Mouse (Mus musculus) adrenal gland, adult 2 months (tissue): ENCODE results near the gene Ramp3. TPM values are rescaled to one million over a fixed set of nuclear protein-coding genes. Genes with fewer than 3 reads are reported as not detected.

Experiments used
- DNase-seq: peaks from one replicate; pipeline ENCODE4 v3.0.0; 2021
- polyA plus RNA-seq: library from polyadenylated mRNA; depleted of rRNA; stranded (reverse); fragments of >200 nt; gene quantifications from 2 replicates; pipeline ENCODE4 v1.2.3, GENCODE M21; 2012
- total RNA-seq, 2 experiments: library from RNA; stranded (reverse); gene quantifications; 2 replicates each; pipeline ENCODE4 v1.2.3; 2021

Ramp3 gene
- total and polyA plus RNA-seq, 3 experiments = 15.9 to 30.7 (median 21.7) TPM

DNA sequence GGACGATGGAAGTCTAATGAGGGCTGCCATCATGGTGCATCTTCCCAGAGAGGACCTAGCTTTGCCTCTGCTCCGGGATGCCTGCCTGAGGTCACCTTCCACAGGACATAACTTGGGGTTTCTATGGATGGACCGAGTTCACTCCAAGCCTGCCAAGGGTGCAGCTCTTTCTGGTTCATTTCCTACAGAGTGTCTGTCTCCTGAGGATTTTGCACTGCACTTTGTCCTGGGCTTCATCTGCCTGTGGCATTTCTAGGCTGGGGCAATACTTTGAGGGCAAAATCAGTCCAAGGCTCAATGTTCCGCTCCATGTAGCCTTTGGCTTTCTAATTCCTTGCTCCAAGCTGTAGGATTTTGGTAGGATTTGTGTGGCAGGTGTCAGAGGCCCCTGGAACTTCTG lies 12.5 kb downstream of the Ramp3 start:
- DNase-seq = no peak

DNA sequence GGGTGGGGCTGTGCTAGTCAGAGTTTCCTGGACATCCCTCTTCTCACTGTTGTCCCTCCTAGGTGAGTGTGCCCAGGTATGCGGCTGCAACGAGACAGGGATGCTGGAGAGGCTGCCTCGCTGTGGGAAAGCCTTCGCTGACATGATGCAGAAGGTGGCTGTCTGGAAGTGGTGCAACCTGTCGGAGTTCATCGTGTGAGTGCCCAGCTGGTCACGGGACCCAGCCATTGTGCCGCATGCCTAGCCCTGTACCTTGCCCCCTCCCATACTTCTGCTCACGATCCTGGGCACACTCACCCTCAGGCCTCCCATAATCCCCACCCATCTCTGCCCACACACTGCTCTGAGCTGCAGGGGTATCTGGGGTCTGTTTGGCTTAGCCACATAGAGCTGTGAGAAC lies 16.4 kb downstream of the Ramp3 start:
- no peak for DNase-seq

- DNase-seq = peak; percentile 52
Observed at GRCm38 (mm10) chr11:6675402-6675801, 17.1 kb downstream of the Ramp3 start.

DNA sequence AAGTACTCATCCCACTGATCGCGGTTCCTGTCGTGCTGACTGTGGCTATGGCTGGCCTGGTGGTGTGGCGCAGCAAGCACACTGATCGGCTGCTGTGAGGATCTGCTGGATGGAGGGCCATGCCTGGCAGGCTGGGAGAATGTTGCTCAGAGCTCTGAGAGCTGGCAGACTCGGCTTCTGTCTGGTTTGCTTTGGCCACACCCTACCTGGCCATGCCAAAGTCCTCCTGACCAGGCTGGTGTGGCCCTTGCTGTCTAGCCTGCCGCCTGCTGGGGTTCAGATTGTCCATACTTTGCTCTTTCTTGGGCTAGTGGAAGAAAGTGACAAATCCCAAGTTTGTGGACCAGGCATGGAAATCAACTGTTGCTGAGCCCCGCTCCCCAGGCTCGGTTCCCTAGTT lies 18.3 kb downstream of the Ramp3 start:
- no peak for DNase-seq

- DNase-seq = peak; percentile 60
Observed at GRCm38 (mm10) chr11:6677530-6677929, 19.2 kb downstream of the Ramp3 start.

DNA sequence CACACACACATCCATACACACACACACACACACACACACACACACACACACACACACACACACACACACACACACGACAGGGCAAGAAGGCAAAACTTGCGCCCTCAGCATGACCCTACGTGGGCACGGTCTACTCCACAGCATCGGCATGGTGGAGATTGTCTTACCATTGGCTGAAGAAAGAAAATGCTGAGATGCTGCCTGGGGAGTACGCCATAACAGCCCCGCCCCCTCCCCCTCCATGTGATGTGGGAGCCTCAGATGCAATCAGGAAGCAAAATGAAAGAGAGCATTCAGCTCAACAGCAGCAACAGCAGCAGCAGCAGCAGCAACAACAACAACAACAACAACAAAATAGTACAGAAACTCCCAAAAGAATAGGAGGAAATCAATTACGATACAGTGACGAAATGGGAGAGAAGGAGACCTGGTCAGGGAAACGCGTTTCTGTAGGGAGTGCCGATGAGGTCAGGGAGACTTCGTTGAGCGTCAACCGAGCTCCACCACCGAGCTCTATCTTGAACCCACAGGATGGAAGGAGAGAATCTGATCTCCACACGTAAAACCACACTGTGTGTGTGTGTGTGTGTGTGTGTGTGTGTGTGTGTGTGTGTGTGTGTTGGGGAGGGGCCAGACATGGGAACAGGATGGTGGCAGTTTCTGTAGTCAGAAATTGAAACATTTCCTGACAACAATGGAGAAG lies 21.5 kb downstream of the Ramp3 start:
- DNase-seq = no peak

GRCm38 (mm10) chr11:6680397-6680818 lies 22.1 kb downstream of the Ramp3 start:
- DNase-seq = peak; percentile 85

GRCm38 (mm10) chr11:6684741-6685140 lies 26.4 kb downstream of the Ramp3 start:
- no peak for DNase-seq

GRCm38 (mm10) chr11:6688888-6689287 lies 30.6 kb downstream of the Ramp3 start:
- no peak for DNase-seq

- DNase-seq = no peak
Observed at GRCm38 (mm10) chr11:6692341-6692740, 34.0 kb downstream of the Ramp3 start.

DNA sequence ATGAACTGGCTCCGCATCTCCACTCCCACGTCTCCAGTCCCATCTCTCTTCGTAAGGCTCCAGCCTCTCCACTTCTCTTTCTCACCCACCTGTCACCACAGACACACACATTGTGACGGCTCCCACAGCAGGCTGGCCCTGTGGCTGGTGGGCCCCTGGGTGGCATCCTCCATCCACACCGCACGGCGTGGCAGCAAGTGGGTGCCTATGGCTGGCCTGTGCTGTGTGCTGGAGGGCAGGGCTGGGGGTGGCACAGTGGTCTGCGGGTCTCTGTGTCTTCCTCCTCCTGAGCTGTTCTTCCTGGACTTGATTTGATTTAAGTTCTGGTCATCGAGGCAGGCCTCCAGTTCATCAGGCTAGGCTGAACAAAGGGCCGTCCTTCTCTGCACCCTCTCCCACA lies 35.8 kb downstream of the Ramp3 start:
- no peak for DNase-seq

DNA sequence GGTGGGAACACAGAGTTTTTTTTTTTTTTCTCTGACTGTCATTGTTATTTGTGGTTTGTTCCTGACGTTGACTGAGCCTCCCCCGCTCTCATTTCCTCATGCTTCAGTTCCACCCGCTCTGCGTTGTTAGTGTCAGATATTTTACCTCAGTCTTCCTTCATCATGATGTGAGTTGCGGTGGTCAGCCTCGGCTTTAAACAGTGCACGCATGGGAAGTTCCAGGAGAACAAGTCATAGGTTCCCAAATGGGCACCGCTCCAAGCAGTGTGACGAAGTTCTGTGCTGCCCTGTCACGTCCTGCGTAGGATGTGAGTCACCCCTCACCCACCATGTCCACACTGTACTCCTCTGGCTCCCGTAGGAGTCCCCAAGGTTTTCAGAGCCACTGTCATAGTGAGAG lies 36.9 kb downstream of the Ramp3 start:
- peak; percentile 87 for DNase-seq

GRCm38 (mm10) chr11:6696551-6696950 lies 38.2 kb downstream of the Ramp3 start:
- no peak for DNase-seq

DNA sequence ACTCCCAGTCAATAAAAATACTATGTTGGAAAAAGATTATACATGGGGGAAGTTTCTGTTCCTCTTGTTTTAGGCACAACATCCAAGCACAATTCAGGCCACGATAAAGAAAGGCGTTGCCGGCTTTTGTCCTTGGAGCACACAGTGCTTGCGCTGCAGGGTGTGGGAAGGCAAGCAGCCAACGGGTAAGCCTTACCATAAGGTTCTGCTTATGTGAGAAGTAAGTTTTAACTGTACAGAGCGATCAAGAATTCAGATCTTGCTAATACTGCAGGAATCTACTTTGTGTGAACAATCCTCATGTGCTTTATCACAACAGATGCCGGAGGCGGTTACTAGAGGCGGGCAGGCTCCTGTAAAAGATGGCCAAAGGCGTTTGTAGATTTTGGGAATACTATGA lies 39.4 kb downstream of the Ramp3 start:
- no peak for DNase-seq

DNA sequence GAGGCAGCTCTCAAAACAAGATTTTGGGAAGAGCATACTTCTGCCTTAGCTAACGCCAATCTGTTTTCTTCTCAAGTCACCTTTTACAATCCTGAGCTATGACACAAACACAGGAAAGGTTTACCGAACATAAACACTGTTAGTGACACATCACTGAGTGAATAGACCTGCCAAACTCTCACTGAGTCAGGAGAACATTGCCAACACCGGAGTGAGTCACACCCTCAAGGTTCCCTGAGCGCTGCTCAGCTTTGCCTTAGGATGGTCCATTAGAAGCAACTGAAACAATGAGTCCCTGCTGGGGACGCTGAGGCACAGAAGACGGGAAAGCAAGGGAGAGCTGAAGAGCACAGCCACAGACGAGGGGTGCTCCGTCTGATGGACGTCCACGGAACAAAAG lies 40.0 kb downstream of the Ramp3 start:
- DNase-seq = peak; percentile 53

GRCm38 (mm10) chr11:6702258-6702657 lies 43.9 kb downstream of the Ramp3 start:
- DNase-seq = no peak

DNA sequence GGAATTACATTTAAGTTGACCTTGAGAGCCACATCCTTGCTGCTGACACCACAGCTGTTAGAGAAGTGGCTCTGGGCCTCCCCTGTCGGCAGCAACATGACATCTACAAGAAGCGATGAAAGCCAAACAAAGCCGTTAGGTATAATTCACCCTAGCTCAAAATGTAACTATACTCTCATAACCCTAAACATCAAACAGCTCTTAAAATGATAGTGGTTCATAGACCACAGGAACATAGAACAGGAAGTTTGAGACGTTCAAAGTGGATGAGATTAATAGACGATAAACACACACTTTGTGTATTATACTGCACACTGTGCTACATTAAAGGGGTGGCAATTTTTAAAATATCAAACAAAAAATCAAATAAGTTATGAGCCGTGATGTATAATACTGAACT lies 46.5 kb downstream of the Ramp3 start:
- no peak for DNase-seq

DNA sequence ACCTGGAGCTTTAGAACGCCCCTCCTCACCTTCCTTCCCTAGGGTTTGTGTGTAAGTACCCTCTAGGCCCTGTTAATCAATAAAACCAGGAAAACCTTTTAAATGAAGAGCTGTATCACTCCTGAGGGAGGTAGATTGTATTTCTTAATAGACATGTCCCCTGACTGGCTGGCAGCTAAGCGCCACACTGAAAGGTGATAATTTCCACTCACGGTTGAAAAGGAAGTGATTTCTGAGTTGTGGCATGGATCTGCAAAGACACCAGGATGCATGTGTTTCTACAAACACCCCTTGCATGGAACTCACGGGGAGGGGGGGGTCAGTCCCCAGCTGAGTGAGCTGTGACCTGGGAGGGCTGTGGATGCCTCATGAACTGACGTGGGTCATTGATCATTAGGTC lies 47.2 kb downstream of the Ramp3 start:
- no peak for DNase-seq

DNA sequence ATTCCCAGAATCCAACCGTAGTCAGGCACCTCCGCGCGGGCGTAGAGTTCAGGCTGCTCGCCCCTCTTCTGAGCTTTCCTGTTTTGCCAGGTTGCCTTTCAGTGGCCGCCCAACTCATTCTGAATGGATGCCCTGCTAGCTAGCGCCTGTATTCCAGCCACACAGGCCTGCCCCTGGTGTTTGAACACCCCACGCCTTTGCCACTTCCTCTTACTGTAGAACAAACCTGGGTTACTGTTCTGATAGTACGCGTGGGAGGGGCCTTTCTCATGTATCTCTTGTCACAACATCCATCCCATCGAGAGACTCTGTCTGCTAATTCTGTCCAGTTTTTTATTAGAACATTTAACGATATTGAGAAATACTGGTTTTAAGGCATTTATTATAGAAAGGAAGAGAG lies 48.5 kb downstream of the Ramp3 start:
- DNase-seq = no peak

DNA sequence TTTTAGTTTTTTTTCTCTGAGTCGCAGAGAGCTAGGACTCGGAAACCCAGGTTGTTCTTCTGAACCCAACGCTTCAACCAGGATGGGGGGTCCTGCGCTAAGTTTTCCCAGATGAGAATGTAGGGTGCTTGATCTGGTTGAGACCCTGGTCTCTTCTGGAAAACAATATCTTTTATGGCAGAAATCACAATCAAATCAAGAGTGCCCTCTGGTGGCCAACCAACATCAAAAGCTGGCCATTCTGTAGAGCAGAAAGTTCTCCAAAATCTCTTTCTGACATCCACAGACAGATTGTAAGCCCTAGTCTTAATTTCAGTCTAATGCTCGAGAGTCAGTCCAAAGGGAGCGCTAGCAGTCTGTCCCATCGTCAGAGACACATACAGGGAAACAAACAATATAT lies 50.1 kb downstream of the Ramp3 start:
- no peak for DNase-seq

- no peak for DNase-seq
Observed at GRCm38 (mm10) chr11:6710409-6710808, 52.1 kb downstream of the Ramp3 start.

GRCm38 (mm10) chr11:6720746-6721145 lies 62.4 kb downstream of the Ramp3 start:
- DNase-seq = no peak

DNA sequence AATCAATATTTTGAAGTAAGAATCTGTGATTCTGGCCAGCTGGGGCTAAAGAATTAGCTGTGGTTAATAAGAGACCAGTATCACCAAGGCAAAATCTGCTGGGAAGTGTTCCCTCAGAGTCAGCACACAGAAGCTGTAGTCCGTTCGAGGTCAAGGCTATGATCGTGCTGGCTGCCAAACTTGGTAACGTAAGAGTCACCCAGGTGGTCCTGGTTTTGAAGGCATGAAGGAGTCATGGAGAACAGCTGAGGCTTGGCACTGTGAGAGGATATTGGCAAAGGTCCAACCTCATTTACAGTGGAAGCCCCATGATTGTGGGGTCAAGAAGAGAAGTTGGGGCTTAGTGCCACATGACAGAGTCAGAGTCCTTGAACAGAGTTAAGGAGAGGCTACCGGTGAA lies 68.6 kb downstream of the Ramp3 start:
- no peak for DNase-seq
